Mouse (Mus musculus): Measurements from ENCODE around the gene Nhej1.
A peak's percentile ranks its signal among the peaks of the same experiment; 100 is the strongest.

Nhej1 gene

DNA sequence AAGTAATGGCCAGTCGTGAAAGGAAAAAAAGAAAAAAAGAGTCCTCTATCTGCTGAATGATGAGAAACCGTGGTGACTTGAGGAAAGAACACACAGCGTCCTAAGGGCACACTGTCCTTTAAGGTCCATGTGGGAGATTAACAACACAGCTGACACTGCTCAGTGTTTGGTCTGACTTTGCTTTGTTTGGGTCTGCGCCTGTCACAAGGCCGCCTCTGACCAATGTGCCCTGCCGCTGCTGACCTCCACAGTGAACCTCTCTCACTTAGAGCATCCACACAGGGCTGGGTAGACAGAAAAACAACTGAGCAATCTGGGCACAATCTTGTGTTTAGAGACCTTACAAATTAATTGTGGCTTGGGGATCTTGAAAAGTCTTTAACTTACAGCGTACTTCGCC is 148.0 kb downstream of the Nhej1 start:
- DNase-seq (ENCODE audit: low read depth, low spot score), result no peak

GRCm38 (mm10) chr1:74975936-74976335 is 149.1 kb downstream of the Nhej1 start:
- DNase-seq (ENCODE audit: low read depth, low spot score), result no peak

DNA sequence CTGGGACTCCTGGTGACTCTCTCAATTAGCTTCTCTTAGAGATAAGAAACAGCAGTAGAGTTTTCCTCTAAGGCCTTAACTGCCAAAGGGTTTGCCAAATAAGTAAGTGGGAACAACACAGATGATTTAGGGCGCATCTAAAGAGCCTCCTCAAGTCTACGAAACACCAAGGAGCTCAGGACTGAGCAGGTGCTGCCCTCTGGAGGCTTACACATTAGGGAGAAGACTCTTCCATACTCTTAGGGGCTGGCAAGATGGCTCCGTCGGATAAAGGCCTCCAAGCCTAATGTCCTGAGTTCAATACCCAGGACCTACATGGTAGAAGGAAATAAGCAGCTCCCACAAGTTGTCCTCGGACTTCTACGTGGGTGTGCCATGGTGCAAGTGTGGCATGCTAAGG is 151.4 kb downstream of the Nhej1 start:
- no peak for DNase-seq (ENCODE audit: low read depth, low spot score)

DNA sequence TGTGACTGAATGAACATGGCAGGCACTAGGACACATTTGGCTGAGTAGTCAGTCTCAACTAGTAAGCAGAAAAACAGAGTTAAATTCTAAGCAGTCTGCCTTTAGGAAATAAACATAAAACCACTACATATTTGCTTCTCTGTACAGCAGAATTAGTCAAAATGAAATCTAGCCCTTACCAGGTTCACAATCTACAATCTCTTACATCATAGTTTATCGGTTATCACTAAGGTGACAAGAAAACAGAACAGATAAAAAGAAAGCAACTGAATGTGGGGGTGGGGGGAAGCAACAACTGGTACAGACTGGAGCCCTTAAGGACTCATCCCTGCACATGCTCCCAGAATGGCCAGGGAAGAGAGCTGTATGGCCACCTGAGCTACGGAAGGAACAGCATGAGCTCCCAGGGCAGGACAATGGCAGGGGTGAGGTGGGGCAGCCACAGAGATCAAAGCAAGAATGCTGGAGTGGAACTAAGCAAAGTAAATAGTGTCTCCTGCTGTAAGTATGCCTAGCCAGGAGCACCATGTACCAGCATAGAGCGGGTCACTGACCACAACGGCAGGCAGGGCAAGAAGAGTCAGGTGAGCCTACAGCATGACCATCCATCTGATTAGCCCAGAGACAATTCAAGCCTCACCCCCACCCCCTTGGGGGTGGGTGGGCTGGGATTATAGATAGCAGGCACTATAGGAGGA is 153.5 kb downstream of the Nhej1 start:
- DNase-seq (ENCODE audit: low read depth, low spot score), result no peak

DNA sequence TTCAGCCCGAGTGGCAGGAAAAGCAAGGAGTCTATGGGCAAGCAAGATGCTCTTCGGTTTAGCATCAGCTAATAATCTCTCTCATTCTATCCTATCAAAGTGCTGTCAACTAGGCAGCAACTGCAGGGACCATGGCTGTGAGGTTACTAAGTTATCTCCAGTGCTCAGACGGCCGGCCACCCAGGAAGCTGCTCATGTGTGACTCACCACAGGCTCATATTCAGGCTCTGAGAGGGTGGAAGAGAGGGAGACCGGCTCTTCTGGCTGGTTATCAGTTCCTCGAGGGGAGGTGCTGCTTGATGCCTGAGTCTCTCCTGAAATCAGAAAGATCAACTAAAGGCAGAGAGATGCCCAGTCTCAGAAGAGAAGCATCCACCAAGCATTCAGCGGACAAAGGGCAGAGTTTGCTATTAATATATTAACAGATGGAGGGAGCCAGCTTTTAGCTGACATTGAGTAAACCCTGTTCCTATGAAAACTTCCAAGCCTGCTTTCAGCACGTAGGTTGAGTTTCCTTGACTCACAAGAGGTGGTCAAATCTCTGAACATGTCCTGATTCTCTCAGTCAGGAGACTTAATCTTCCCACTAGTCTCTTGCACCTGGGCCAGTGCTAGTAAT is 156.9 kb downstream of the Nhej1 start:
- no peak for DNase-seq (ENCODE audit: low read depth, low spot score)

GRCm38 (mm10) chr1:74964494-74965215 is 160.3 kb downstream of the Nhej1 start:
- peak; percentile 92 for DNase-seq (ENCODE audit: low read depth, low spot score)

DNA sequence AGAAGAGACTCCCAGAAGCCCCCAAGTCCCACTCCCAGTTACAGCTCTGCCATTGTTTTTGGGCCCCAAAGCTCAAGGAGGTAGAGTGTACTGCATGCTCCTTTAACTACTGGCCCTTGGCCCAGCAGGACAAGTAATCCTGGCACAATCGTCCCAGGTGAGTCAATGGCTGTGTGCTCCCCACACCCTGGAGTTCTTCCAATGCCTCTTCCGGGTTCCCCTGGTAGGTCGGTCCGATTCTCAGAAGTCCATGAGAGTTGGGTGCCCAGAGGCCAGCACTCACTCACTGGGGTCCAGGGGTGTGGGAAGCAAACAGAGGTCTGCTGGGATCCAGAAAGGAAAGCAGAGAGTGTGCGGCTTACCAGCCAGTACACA is 162.2 kb downstream of the Nhej1 start:
- no peak for DNase-seq (ENCODE audit: low read depth, low spot score)

DNA sequence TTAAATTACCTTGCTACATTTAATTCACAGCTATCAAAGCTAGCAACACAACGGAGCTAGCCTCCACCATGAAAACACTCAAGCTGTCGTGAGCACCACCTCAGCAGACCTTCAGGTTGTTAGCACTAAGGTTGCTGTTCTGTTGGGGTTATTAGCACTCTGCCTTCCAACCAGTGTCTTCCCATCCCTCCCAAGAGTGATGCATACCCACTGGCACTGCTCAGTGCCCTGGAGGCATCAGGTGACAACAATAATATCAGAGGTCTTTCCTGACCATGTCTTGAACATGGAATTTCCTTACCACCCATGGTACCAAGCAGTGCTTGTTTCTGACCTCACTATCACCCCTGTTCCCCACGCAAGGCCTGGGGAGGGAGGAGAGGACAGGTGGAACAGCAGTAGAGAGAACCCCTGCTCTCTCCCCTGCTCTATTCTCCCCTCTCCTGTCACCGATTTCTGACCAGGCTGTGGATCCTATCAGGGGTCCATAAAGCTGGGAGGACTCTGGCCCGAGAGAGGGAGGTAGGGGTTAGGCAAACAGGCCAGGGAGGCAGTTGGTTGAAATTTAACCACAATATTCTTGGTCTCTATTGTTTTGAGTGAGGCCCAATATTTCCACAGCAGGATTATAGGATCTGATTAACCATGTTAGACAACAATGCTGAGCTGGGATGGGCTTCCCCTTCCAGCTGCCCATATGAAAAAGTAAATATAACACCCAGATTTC is 162.7 kb downstream of the Nhej1 start:
- DNase-seq (ENCODE audit: low read depth, low spot score), result no peak

DNA sequence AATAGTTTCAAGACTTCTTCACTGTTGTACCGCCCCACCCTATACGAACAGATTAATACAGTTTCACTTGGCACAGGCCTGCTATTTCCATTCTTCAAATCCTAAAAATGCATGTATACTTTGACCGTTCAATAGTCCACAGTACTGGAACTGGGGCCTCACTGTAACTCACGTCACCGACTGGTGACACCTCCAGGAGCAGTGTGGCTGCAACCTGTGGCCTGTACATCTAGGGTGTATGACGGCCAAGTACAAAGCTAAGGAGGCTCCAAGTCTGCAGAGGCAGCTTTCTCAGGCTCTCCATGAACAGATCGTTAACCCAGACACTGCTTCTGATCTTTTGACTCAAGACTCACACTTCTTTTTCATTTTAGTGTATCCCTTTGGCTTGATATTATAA is 163.3 kb downstream of the Nhej1 start:
- DNase-seq (ENCODE audit: low read depth, low spot score), result no peak

GRCm38 (mm10) chr1:74960059-74960458 is 164.9 kb downstream of the Nhej1 start:
- DNase-seq (ENCODE audit: low read depth, low spot score), result no peak

GRCm38 (mm10) chr1:74951556-74952210 is 173.3 kb downstream of the Nhej1 start, which contains the start of gene Ihh:
Gene Ihh (minus strand): TSS chr1:74951672.
- DNase-seq (ENCODE audit: low read depth, low spot score), result no peak

GRCm38 (mm10) chr1:74950576-74951490 is 174.2 kb downstream of the Nhej1 start:
- DNase-seq (ENCODE audit: low read depth, low spot score), result no peak

GRCm38 (mm10) chr1:74950066-74950465 is 174.9 kb downstream of the Nhej1 start:
- DNase-seq (ENCODE audit: low read depth, low spot score), result no peak

DNA sequence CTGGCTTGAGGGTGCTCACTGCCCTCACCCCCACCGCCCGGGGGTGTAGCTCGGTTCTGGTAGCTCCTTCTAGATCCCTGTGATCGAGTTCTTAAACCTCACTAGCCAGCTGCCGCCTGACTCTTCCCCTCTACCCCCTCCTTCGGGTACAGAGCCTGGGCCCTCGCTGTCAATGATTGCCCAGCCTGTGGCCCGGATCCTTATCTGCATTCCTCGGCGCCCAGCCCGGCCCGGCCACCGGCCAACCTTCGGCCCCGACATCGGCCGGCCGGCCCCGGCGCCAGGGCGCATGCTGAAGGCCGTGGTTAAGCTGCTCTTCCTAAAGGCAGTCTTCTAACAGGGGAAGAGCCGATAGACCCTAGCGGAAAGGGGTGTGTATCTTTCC is 175.3 kb downstream of the Nhej1 start:
- no peak for DNase-seq (ENCODE audit: low read depth, low spot score)

- DNase-seq (ENCODE audit: low read depth, low spot score), result peak; percentile 58
Observed at GRCm38 (mm10) chr1:74948784-74949665, 176.0 kb downstream of the Nhej1 start.

DNA sequence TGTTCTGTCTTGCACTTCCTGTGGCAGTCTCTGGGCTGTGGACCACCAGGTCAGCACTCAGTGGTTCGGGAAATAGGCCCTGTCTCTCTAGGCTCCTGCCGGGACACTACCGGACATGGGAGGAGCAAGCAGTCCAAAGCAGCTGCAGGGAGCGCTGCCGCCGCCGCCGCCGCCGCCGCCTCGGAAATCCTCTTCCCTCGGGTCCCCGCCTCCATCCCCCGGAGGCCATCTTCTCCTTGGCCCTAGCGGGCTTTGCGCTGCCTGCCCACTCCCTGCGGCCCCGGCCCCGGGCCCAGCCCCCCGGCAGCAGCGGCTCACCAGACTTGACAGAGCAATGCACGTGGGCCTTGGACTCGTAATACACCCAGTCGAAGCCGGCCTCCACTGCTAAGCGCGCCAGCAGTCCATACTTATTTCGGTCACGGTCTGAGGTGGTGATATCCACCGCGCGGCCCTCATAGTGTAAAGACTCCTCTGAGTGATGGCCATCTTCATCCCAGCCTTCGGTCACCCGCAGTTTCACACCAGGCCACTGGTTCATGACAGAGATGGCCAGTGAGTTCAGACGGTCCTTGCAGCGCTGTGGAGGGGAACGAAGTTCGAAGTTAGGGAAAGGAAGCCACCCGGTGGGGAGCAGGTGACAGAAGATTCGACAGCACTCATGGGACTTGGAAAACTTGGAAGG is 176.9 kb downstream of the Nhej1 start:
- no peak for DNase-seq (ENCODE audit: low read depth, low spot score)

GRCm38 (mm10) chr1:74941651-74942360 is 183.2 kb downstream of the Nhej1 start:
- DNase-seq (ENCODE audit: low read depth, low spot score), result no peak

GRCm38 (mm10) chr1:74939762-74940161 is 185.2 kb downstream of the Nhej1 start:
- peak; percentile 40 for DNase-seq (ENCODE audit: low read depth, low spot score)
